Mouse (Mus musculus): Measurements from ENCODE around the gene Lamc3.
A peak's percentile ranks its signal among the peaks of the same experiment; 100 is the strongest.

The Lamc3 gene

GRCm38 (mm10) chr2:31887030-31887429 lies at the start of gene Lamc3:
TSS of gene Lamc3 (plus strand) at chr2:31887291.
- DNase-seq, result peak; percentile 81

GRCm38 (mm10) chr2:31838868-31839267 lies 48.2 kb upstream of the Lamc3 start:
- no peak for DNase-seq

GRCm38 (mm10) chr2:31844729-31845136 lies 42.4 kb upstream of the Lamc3 start:
- DNase-seq, result no peak

GRCm38 (mm10) chr2:31845512-31845895 lies 41.6 kb upstream of the Lamc3 start:
- DNase-seq, result peak; percentile 37

- peak; percentile 73 for DNase-seq
Measured at GRCm38 (mm10) chr2:31845896-31846691, 41.0 kb upstream of the Lamc3 start, which contains the start of gene Fibcd1. TSS of gene Fibcd1 (minus strand) at chr2:31846005.

- peak; percentile 72 for DNase-seq
Measured at GRCm38 (mm10) chr2:31846692-31847660, 40.1 kb upstream of the Lamc3 start.

GRCm38 (mm10) chr2:31847908-31848307 lies 39.2 kb upstream of the Lamc3 start:
- peak; percentile 81 for DNase-seq

- DNase-seq, result no peak
Measured at GRCm38 (mm10) chr2:31850141-31850540, 37.0 kb upstream of the Lamc3 start.

- DNase-seq, result no peak
Measured at GRCm38 (mm10) chr2:31855991-31856390, 31.1 kb upstream of the Lamc3 start.

- no peak for DNase-seq
Measured at GRCm38 (mm10) chr2:31857180-31857579, 29.9 kb upstream of the Lamc3 start.

- DNase-seq, result no peak
Measured at GRCm38 (mm10) chr2:31858500-31858899, 28.6 kb upstream of the Lamc3 start.

GRCm38 (mm10) chr2:31862919-31863318 lies 24.2 kb upstream of the Lamc3 start:
- no peak for DNase-seq

- no peak for DNase-seq
Measured at GRCm38 (mm10) chr2:31863766-31864165, 23.3 kb upstream of the Lamc3 start.

- no peak for DNase-seq
Measured at GRCm38 (mm10) chr2:31864891-31865290, 22.2 kb upstream of the Lamc3 start.

GRCm38 (mm10) chr2:31865322-31865721 lies 21.8 kb upstream of the Lamc3 start:
- no peak for DNase-seq

GRCm38 (mm10) chr2:31865794-31866193 lies 21.3 kb upstream of the Lamc3 start:
- DNase-seq, result no peak

- DNase-seq, result no peak
Measured at GRCm38 (mm10) chr2:31867773-31868537, 19.1 kb upstream of the Lamc3 start.

- DNase-seq, result no peak
Measured at GRCm38 (mm10) chr2:31868538-31869164, 18.4 kb upstream of the Lamc3 start.

- no peak for DNase-seq
Measured at GRCm38 (mm10) chr2:31869692-31870091, 17.4 kb upstream of the Lamc3 start.

GRCm38 (mm10) chr2:31870683-31871082 lies 16.4 kb upstream of the Lamc3 start:
- DNase-seq, result no peak

GRCm38 (mm10) chr2:31874290-31874855 lies 12.7 kb upstream of the Lamc3 start:
- DNase-seq, result no peak

GRCm38 (mm10) chr2:31876446-31876845 lies 10.6 kb upstream of the Lamc3 start:
- DNase-seq, result no peak

All from thymus, postnatal 4 days (tissue).